Mouse (Mus musculus): ENCODE data around the gene Snd1.

- no peak for TF ChIP-seq USF1 (IDR thresholded peaks at IDR 0.05; ENCODE audit: low read depth, low read length)
- no peak for TF ChIP-seq CTCF (conservative IDR thresholded peaks at IDR 0.05 in 1 of 2, IDR thresholded peaks at IDR 0.05 in 1 of 2; ENCODE audit: low read depth in 2 of 2, low read length in 2 of 2)
- TF ChIP-seq POLR2A (IDR thresholded peaks at IDR 0.05; ENCODE audit: low read depth, low read length) = no peak
- TF ChIP-seq MAX (IDR thresholded peaks at IDR 0.05; ENCODE audit: low read length) = no peak
- TF ChIP-seq USF2 (conservative IDR thresholded peaks at IDR 0.05; ENCODE audit: low read depth, low read length) = no peak
- no peak for TF ChIP-seq NELFE (IDR thresholded peaks at IDR 0.05; ENCODE audit: low read depth, low read length)
- TF ChIP-seq GABPA (IDR thresholded peaks at IDR 0.05; ENCODE audit: insufficient replicate concordance, low read depth, low read length) = no peak
- TF ChIP-seq MXI1 (IDR thresholded peaks at IDR 0.05; ENCODE audit: low read depth, low read length) = no peak
Observed at GRCm38 (mm10) chr6:28857198-28858180, 382.6 kb downstream of the Snd1 start.
